Mouse (Mus musculus) intestine, embryonic 14.5 days (tissue): ENCODE measurements at regions not wholly inside any gene's neighbourhood (a gene's known extent, or its start where the extent isn't known, plus 50 kb on each side); places are given as distances from the start of the nearest gene placed in this dataset.
"Not testable (repeated sequence)": the region's sequence is repeated elsewhere in the genome, so short reads cannot be mapped to it uniquely, and the experiment has no call there.

ENCODE experiments used
- ATAC-seq: fragments of 200-750 bp; cut with Nextera tagmentation; replicated peaks from 2 replicates; pipeline ENCODE4 v1.8.0; 2017; ENCODE audit warnings: low read depth, moderate number of reproducible peaks, moderate TSS enrichment, moderate library complexity; ENCODE audit not compliant: low FRiP score, low TSS enrichment
- DNase-seq: peaks from one replicate; pipeline ENCODE4 v3.0.0-alpha.2; 2018; ENCODE audit warnings: low spot score
- H3K27ac ChIP-seq: fragments of 300-500 bp; sonication (generic); 2 replicates; pipeline ENCODE4 v1.5.1; 2014; ENCODE audit warnings: low read depth, mild to moderate bottlenecking, control low read depth
- H3K27me3 ChIP-seq: fragments of 300-500 bp; sonication (generic); replicated peaks from 2 replicates; pipeline ENCODE4 v1.6.1; 2014; ENCODE audit warnings: low read length, control low read depth; ENCODE audit not compliant: control insufficient read depth, insufficient read depth
- H3K36me3 ChIP-seq: fragments of 300-500 bp; sonication (generic); 2 replicates; pipeline ENCODE4 v1.6.1; 2014; ENCODE audit warnings: low read length, control low read depth; ENCODE audit not compliant: control insufficient read depth, insufficient read depth
- H3K4me1 ChIP-seq: fragments of 300-500 bp; sonication (generic); replicated peaks from 2 replicates; pipeline ENCODE4 v1.6.1; 2014; ENCODE audit warnings: low read length, control low read depth, mixed read lengths; ENCODE audit not compliant: control insufficient read depth, insufficient read depth
- H3K4me2 ChIP-seq: fragments of 300-500 bp; sonication (generic); 2 replicates; pipeline ENCODE4 v1.6.1; 2014; ENCODE audit warnings: low read length
- H3K4me3 ChIP-seq: fragments of 300-500 bp; sonication (generic); 2 replicates; pipeline ENCODE4 v1.5.1; 2014; ENCODE audit warnings: low read depth, low read length, control low read depth, mixed read lengths
- H3K9ac ChIP-seq: fragments of 300-500 bp; sonication (generic); 2 replicates; pipeline ENCODE4 v1.6.1; 2014; ENCODE audit warnings: mild to moderate bottlenecking, low read length
- H3K9me3 ChIP-seq: fragments of 300-500 bp; sonication (generic); 2 replicates; pipeline ENCODE4 v1.6.1; 2016; ENCODE audit warnings: low read length, control low read depth; ENCODE audit not compliant: control insufficient read depth
- WGBS: fragments of 180-500 bp; shearing (Covaris S2); extraction: QIAGEN DNeasy Blood & Tissue Kit; methylation state at CpG from one replicate; pipeline ENCODE4 v1.1.7; 2014; 5-methylcytosine and 5-hydroxymethylcytosine counted together

- H3K27ac ChIP-seq, result no peak overlapping the region
- H3K4me3 ChIP-seq, result no peak overlapping the region
- H3K27me3 ChIP-seq, result no peaks in the 10 kb centered on the region
- H3K9me3 ChIP-seq, result no peaks in the 10 kb centered on the region
- 24% methylated on average over 8 of the region's 8 CpGs for WGBS
- ATAC-seq (no peak), DNase-seq (no peak)
- H3K36me3 ChIP-seq, result no peaks in the 10 kb centered on the region
- no peak overlapping the region for H3K4me2 ChIP-seq
- no peaks in the 10 kb centered on the region for H3K4me1 ChIP-seq
- no peak overlapping the region for H3K9ac ChIP-seq
These were observed 115.6 kb downstream of the Rps12 start for GRCm38 (mm10) chr10:23671494-23671893.

GRCm38 (mm10) chr10:23665916-23666315, 121.2 kb downstream of the Rps12 start:
- 80% methylated on average over 8 of the region's 8 CpGs for WGBS
- H3K9me3 ChIP-seq, H3K9ac ChIP-seq, ATAC-seq, H3K4me1 ChIP-seq, H3K36me3 ChIP-seq, H3K27ac ChIP-seq, H3K4me3 ChIP-seq, DNase-seq, H3K27me3 ChIP-seq, H3K4me2 ChIP-seq: not testable (repeated sequence)

- no peak overlapping the region for H3K27ac ChIP-seq
- WGBS, result 84% methylated on average over 4 of the region's 4 CpGs
- no peak overlapping the region for H3K9ac ChIP-seq
- no peaks in the 10 kb centered on the region for H3K36me3 ChIP-seq
- H3K27me3 ChIP-seq, result no peaks in the 10 kb centered on the region
- no peak overlapping the region for H3K4me2 ChIP-seq
- DNase-seq, result no peak
- no peak overlapping the region for H3K4me3 ChIP-seq
- no peaks in the 10 kb centered on the region for H3K4me1 ChIP-seq
- no peak for ATAC-seq
- no peaks in the 10 kb centered on the region for H3K9me3 ChIP-seq
These were observed 160.9 kb downstream of the Rps12 start for GRCm38 (mm10) chr10:23626201-23626600.

- 92% methylated on average over 2 of the region's 2 CpGs for WGBS
- Histone ChIP-seq H3K9me3 (no peaks in the 10 kb centered on the region), H3K27me3 (no peaks in the 10 kb centered on the region), H3K9ac (no peak overlapping the region), H3K36me3 (no peaks in the 10 kb centered on the region), H3K27ac (no peak overlapping the region), H3K4me1 (no peaks in the 10 kb centered on the region; the same call in 1 of the 2 replicates), H3K4me3 (no peak overlapping the region), H3K4me2 (no peak overlapping the region)
- ATAC-seq (no peak), DNase-seq (no peak)
These were observed 175.0 kb downstream of the Rps12 start for GRCm38 (mm10) chr10:23612030-23612429.

- Histone ChIP-seq H3K36me3 (no peaks in the 10 kb centered on the region), H3K9ac (no peak overlapping the region), H3K4me3 (no peak overlapping the region), H3K9me3 (no peaks in the 10 kb centered on the region), H3K4me1 (no peaks in the 10 kb centered on the region; the same call in 1 of the 2 replicates), H3K4me2 (no peak overlapping the region), H3K27ac (no peak overlapping the region), H3K27me3 (no peaks in the 10 kb centered on the region)
- WGBS, result 39% methylated on average over 9 of the region's 9 CpGs
- peak; percentile 72 for DNase-seq
- ATAC-seq, result no peak
These were observed 175.9 kb downstream of the Rps12 start for GRCm38 (mm10) chr10:23611183-23611582.

- no peaks in the 10 kb centered on the region for H3K27me3 ChIP-seq
- H3K36me3 ChIP-seq, result no peaks in the 10 kb centered on the region
- no peak overlapping the region for H3K9ac ChIP-seq
- H3K4me2 ChIP-seq, result no peak overlapping the region
- WGBS, result 77% methylated on average over 6 of the region's 6 CpGs
- no peak overlapping the region for H3K27ac ChIP-seq
- no peaks in the 10 kb centered on the region; the same call in 1 of the 2 replicates for H3K4me1 ChIP-seq
- H3K4me3 ChIP-seq, result no peak overlapping the region
- H3K9me3 ChIP-seq, result no peaks in the 10 kb centered on the region
- ATAC-seq (no peak), DNase-seq (no peak)
These were observed 176.6 kb downstream of the Rps12 start for GRCm38 (mm10) chr10:23610485-23610884.

GRCm38 (mm10) chr10:23610046-23610445, 177.0 kb downstream of the Rps12 start:
- Histone ChIP-seq H3K4me3 (no peak overlapping the region), H3K4me1 (no peaks in the 10 kb centered on the region; the same call in 1 of the 2 replicates), H3K9me3 (no peaks in the 10 kb centered on the region), H3K27me3 (no peaks in the 10 kb centered on the region), H3K27ac (no peak overlapping the region), H3K36me3 (no peaks in the 10 kb centered on the region), H3K9ac (no peak overlapping the region), H3K4me2 (no peak overlapping the region)
- WGBS, result 53% methylated on average over 3 of the region's 3 CpGs
- ATAC-seq (no peak), DNase-seq (no peak)

- WGBS, result 85% methylated on average over 18 of the region's 18 CpGs
- Histone ChIP-seq H3K4me2 (no peak overlapping the region), H3K4me1 (no peaks in the 10 kb centered on the region; the same call in 1 of the 2 replicates), H3K27me3 (no peaks in the 10 kb centered on the region), H3K9ac (no peak overlapping the region), H3K4me3 (no peak overlapping the region), H3K9me3 (no peaks in the 10 kb centered on the region), H3K27ac (no peak overlapping the region), H3K36me3 (no peaks in the 10 kb centered on the region)
- DNase-seq, result no peak
- ATAC-seq, result no peak
These were observed 177.7 kb downstream of the Rps12 start for GRCm38 (mm10) chr10:23609270-23609914.

GRCm38 (mm10) chr10:23600701-23601100, 186.4 kb downstream of the Rps12 start:
- Histone ChIP-seq H3K36me3 (no peaks in the 10 kb centered on the region), H3K4me1 (no peaks in the 10 kb centered on the region; the same call in 1 of the 2 replicates), H3K4me2 (no peak overlapping the region), H3K9ac (no peak overlapping the region), H3K9me3 (no peaks in the 10 kb centered on the region), H3K4me3 (no peak overlapping the region), H3K27me3 (no peaks in the 10 kb centered on the region), H3K27ac (no peak overlapping the region)
- 46% methylated on average over 5 of the region's 5 CpGs for WGBS
- DNase-seq, result no peak
- no peak for ATAC-seq
